13 mouse cellular contexts compared by ENCODE assay signal in the genomic region with DNA sequence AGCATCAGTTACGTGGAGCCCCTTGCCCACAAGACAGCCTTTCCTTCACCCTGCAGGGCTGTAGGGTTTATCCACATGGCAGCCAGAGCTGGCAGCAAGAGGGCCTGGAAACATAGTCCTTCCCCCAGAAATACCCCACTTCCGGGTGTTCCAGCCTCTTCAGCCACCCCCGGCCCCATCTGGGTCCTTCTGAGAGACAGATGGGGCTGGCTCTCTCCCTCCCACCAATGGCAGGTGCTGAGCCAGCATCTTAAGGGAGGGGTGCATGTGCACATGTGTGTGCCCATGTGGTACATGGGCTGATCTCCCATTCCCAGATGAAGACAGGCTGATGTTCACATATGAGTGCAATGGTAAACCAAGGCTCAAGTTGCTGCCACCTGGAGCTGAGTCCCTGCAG. TPM values are rescaled to one million over a fixed set of nuclear protein-coding genes. Genes with fewer than 3 reads are reported as not detected.
DNase-seq lines count a peak whose midpoint lies in the region; ATAC-seq and TF ChIP-seq lines count a peak whose summit lies in the region.
"Had no signal": no experiment of that assay in that cellular context is flagged by ENCODE, and none has a peak within 500 bp of the region (broad histone marks: within the 10 kb centered on the region; RNA-seq: fewer than 3 reads in every experiment).

No protein-coding gene starts in this region.

- H3K27ac ChIP-seq in kidney, postnatal 0 days: no peak overlapping the region
- no peak overlapping the region for H3K27ac ChIP-seq in kidney, embryonic 15.5 days
- H3K27ac ChIP-seq in layer of hippocampus, adult 2 months: peak overlapping the region; percentile 89
- H3K27ac ChIP-seq: gastrocnemius, adult 2 months had no signal

- ATAC-seq in kidney, postnatal 0 days (replicated peaks; ENCODE audit: low FRiP score, low read depth): no peak
- ATAC-seq in kidney, embryonic 15.5 days (replicated peaks; ENCODE audit: low FRiP score): no peak

- no peak overlapping the region for H3K4me2 ChIP-seq in kidney, postnatal 0 days (ENCODE audit: low read length)
- H3K4me2 ChIP-seq in kidney, embryonic 15.5 days: no peak overlapping the region
- H3K4me2 ChIP-seq: heart, embryonic 12.5 days; liver, embryonic 11.5 days had no signal

- H3K9ac ChIP-seq in kidney, postnatal 0 days (ENCODE audit: low read depth, low read length): 0 out of 2 replicates have a peak overlapping the region, but pooled peaks have one; percentile 18
- H3K9ac ChIP-seq in kidney, embryonic 15.5 days: no peak overlapping the region
- H3K9ac ChIP-seq: heart, embryonic 12.5 days had no signal

- H3K9me3 ChIP-seq in kidney, postnatal 0 days (replicated peaks; ENCODE audit: low read length): no peaks in the 10 kb centered on the region
- no peaks in the 10 kb centered on the region for H3K9me3 ChIP-seq in kidney, embryonic 15.5 days (replicated peaks)
- H3K9me3 ChIP-seq: G1E; heart, embryonic 12.5 days had no signal

- TF ChIP-seq CTCF in kidney, postnatal 0 days (IDR thresholded peaks at IDR 0.05; ENCODE audit: low read depth): no peak
- TF ChIP-seq CTCF in layer of hippocampus, adult 2 months (conservative IDR thresholded peaks at IDR 0.05): no peak

- peak; percentile 63 to 76 for DNase-seq in cerebellum, postnatal 10 days
- no peak for DNase-seq in cerebellum, adult 8-10 months
- no peak for DNase-seq in kidney, postnatal 0 days (ENCODE audit: low spot score)
- peak; percentile 82 to 84 for DNase-seq in layer of hippocampus, adult 2 months (ENCODE audit: low spot score in 2 of 2)
- DNase-seq in right cerebral cortex, adult 18-20 months: peak; percentile 81
- no peak for DNase-seq in lung, postnatal 10 days
- DNase-seq in thymus, adult 18-20 months: no peak
- DNase-seq: gastrocnemius, adult 2 months had no signal

- no peaks in the 10 kb centered on the region for H3K36me3 ChIP-seq in kidney, postnatal 0 days (ENCODE audit: insufficient read depth, low read length)
- H3K36me3 ChIP-seq in kidney, embryonic 15.5 days: no peaks in the 10 kb centered on the region
- H3K36me3 ChIP-seq: G1E; heart, embryonic 12.5 days had no signal

- H3K4me3 ChIP-seq in kidney, postnatal 0 days (replicated peaks; ENCODE audit: low read depth, low read length): no peak overlapping the region
- H3K4me3 ChIP-seq in kidney, embryonic 15.5 days (replicated peaks): no peak overlapping the region
- no peak overlapping the region for H3K4me3 ChIP-seq in layer of hippocampus, adult 2 months
- H3K4me3 ChIP-seq: gastrocnemius, adult 2 months; heart, embryonic 12.5 days had no signal

- 73% methylated on average over 3 of the region's 3 CpGs for WGBS in kidney, postnatal 0 days
- 89% methylated on average over 3 of the region's 3 CpGs for WGBS in kidney, embryonic 15.5 days

- no peaks in the 10 kb centered on the region for H3K27me3 ChIP-seq in kidney, postnatal 0 days (ENCODE audit: insufficient read depth, low read length)
- no peaks in the 10 kb centered on the region; the same call in 1 of the 2 replicates for H3K27me3 ChIP-seq in kidney, embryonic 15.5 days

- H3K4me1 ChIP-seq in kidney, postnatal 0 days (replicated peaks; ENCODE audit: insufficient read depth, low read length): no peaks in the 10 kb centered on the region
- H3K4me1 ChIP-seq in kidney, embryonic 15.5 days: 0 out of 2 replicates have a peak, but pooled peaks cover 2% of the 10 kb centered on the region
- H3K4me1 ChIP-seq: heart, embryonic 12.5 days had no signal

RNA-seq across cellular contexts. Expression of a gene that starts 7.0 kb away (rescaled TPM):
- 0.82 and 1.1 TPM in 2 replicates for polyA plus RNA-seq in kidney, postnatal 0 days (2015; fragmentation: Nextera tagmentation; extraction: Ambion mirVana)
- polyA plus RNA-seq in kidney, embryonic 15.5 days (2015; fragmentation: Nextera tagmentation; extraction: Ambion mirVana): 1.8 and 2.3 TPM in 2 replicates
- 100 to 1,000 TPM; 153 to 158 TPM for total RNA-seq in layer of hippocampus, adult 2 months (2021)
- polyA plus RNA-seq: G1E had no signal

RNA-seq across cellular contexts. Expression of a gene that starts 16.6 kb away (rescaled TPM):
- polyA plus RNA-seq in kidney, postnatal 0 days (2015; fragmentation: Nextera tagmentation; extraction: Ambion mirVana): 24.1 and 24.2 TPM in 2 replicates
- 29.0 and 36.1 TPM in 2 replicates for polyA plus RNA-seq in kidney, embryonic 15.5 days (2015; fragmentation: Nextera tagmentation; extraction: Ambion mirVana)
- total RNA-seq in layer of hippocampus, adult 2 months (2021): 10 to 100 TPM; 36.0 to 44.9 TPM

RNA-seq across cellular contexts. Expression of a gene that starts 21.8 kb away (rescaled TPM):
- 1.2 and 1.6 TPM in 2 replicates for polyA plus RNA-seq in kidney, postnatal 0 days (2015; fragmentation: Nextera tagmentation; extraction: Ambion mirVana)
- 0.39 and 0.58 TPM in 2 replicates for polyA plus RNA-seq in kidney, embryonic 15.5 days (2015; fragmentation: Nextera tagmentation; extraction: Ambion mirVana)
- 1 to 10 TPM; 2.0 to 2.3 TPM for total RNA-seq in layer of hippocampus, adult 2 months (2021)
- total RNA-seq: gastrocnemius, adult 2 months had no signal
- polyA plus RNA-seq: embryonic facial prominence, embryonic 11.5 days; heart, embryonic 12.5 days had no signal

RNA-seq across cellular contexts. Expression of a gene that starts 25.3 kb away (rescaled TPM):
- polyA plus RNA-seq in kidney, postnatal 0 days (2015; fragmentation: Nextera tagmentation; extraction: Ambion mirVana): 61.7 and 64.0 TPM in 2 replicates
- 49.9 and 53.3 TPM in 2 replicates for polyA plus RNA-seq in kidney, embryonic 15.5 days (2015; fragmentation: Nextera tagmentation; extraction: Ambion mirVana)
- 10 to 100 TPM; 58.2 to 62.7 TPM for total RNA-seq in layer of hippocampus, adult 2 months (2021)

RNA-seq across cellular contexts. Expression of a gene that starts 25.3 kb away (rescaled TPM):
- polyA plus RNA-seq in kidney, postnatal 0 days (2015; fragmentation: Nextera tagmentation; extraction: Ambion mirVana): 9.8 and 12.0 TPM in 2 replicates
- 29.9 and 36.7 TPM in 2 replicates for polyA plus RNA-seq in kidney, embryonic 15.5 days (2015; fragmentation: Nextera tagmentation; extraction: Ambion mirVana)
- total RNA-seq in layer of hippocampus, adult 2 months (2021): 10 to 100 TPM; 34.0 to 39.4 TPM

Comparison
In these comparisons a context has a peak if more than half of its experiments do, and no peak if none do; other contexts are left out.
1. DNase-seq: peak in cerebellum, postnatal 10 days (2 of 2), layer of hippocampus, adult 2 months (2 of 2) and right cerebral cortex, adult 18-20 months (single experiment); none in cerebellum, adult 8-10 months (single experiment), kidney, postnatal 0 days (single experiment), lung, postnatal 10 days (single experiment) and thymus, adult 18-20 months (0 of 2).